Mouse (Mus musculus): ENCODE measurements at regions not wholly inside any gene's neighbourhood (a gene's known extent, or its start where the extent isn't known, plus 50 kb on each side); places are given as distances from the start of the nearest gene placed in this dataset.

DNA sequence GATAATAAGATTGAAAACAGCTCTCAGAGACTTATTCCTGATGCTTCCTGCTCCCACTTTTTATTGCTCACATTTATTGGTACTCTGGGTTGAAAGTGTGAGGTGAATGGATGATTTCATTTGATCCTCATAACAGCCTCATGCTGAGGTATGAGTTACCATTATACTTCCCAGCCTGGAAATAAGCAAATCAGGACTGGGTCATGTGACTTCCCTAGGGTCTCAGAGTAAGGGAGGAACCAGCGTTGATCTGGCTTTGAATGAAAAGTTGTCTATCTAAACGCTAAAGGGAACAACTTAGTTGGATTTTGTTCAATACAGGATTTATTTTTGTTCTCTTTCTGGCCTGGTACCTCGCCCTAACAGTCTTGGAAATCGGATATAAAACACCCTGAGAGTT is 85.3 kb downstream of the Nfkbiz start:
- TF ChIP-seq CTCF (IDR thresholded peaks at IDR 0.05; ENCODE audit: borderline replicate concordance, control insufficient read depth, extremely low read depth, insufficient read depth, low read length, poor library complexity) (no peak), POLR2A (IDR thresholded peaks at IDR 0.05; ENCODE audit: control insufficient read depth, extremely low read depth, insufficient read depth, low read length, poor library complexity) (no peak)
